In genomic region chr10:119218274-119219080, GRCm38 (mm10) we compare ENCODE assay signal across 19 mouse cellular contexts. TPM values are rescaled to one million over a fixed set of nuclear protein-coding genes. Genes with fewer than 3 reads are reported as not detected.
DNase-seq lines count a peak whose midpoint lies in the region; ATAC-seq and TF ChIP-seq lines count a peak whose summit lies in the region.
"Had no signal": no experiment of that assay in that cellular context is flagged by ENCODE, and none has a peak within 500 bp of the region (broad histone marks: within the 10 kb centered on the region; RNA-seq: fewer than 3 reads in every experiment).

No protein-coding gene starts in this region.

- no peak for ATAC-seq in midbrain, postnatal 0 days (ENCODE audit: low FRiP score)
- ATAC-seq in midbrain, embryonic 15.5 days (replicated peaks), result no peak
- ATAC-seq: midbrain, embryonic 13.5 days had no signal

- H3K9ac ChIP-seq in midbrain, postnatal 0 days (replicated peaks; ENCODE audit: low read length, poor library complexity, severe bottlenecking), result no peak overlapping the region
- H3K9ac ChIP-seq in midbrain, embryonic 15.5 days, result no peak overlapping the region
- H3K9ac ChIP-seq: hindbrain, embryonic 15.5 days; midbrain, embryonic 13.5 days had no signal

- intact Hi-C loops in gastrocnemius, adult 2 months (cut with DNase I), result no loop called here

- H3K9me3 ChIP-seq in midbrain, postnatal 0 days (ENCODE audit: low read length), result no peaks in the 10 kb centered on the region
- no peaks in the 10 kb centered on the region for H3K9me3 ChIP-seq in midbrain, embryonic 15.5 days
- H3K9me3 ChIP-seq: embryonic facial prominence, embryonic 10.5 days; hindbrain, embryonic 15.5 days; midbrain, embryonic 13.5 days had no signal

- no peak for TF ChIP-seq CTCF in gastrocnemius, adult 2 months (IDR thresholded peaks at IDR 0.05)
- no peak for TF ChIP-seq CTCF in midbrain, postnatal 0 days (IDR thresholded peaks at IDR 0.05)

- peak overlapping the region; percentile 87 for H3K27ac ChIP-seq in gastrocnemius, adult 2 months
- no peak overlapping the region for H3K27ac ChIP-seq in midbrain, postnatal 0 days (ENCODE audit: low read depth, low read length)
- H3K27ac ChIP-seq in midbrain, embryonic 15.5 days, result no peak overlapping the region
- H3K27ac ChIP-seq: embryonic facial prominence, embryonic 10.5 days; hindbrain, embryonic 15.5 days; midbrain, embryonic 13.5 days had no signal

- H3K4me1 ChIP-seq in midbrain, postnatal 0 days (ENCODE audit: insufficient read depth, low read length), result 0 out of 2 replicates have a peak, but pooled peaks cover 7% of the 10 kb centered on the region
- H3K4me1 ChIP-seq in midbrain, embryonic 15.5 days, result peaks cover 11% of the 10 kb centered on the region

- H3K4me2 ChIP-seq in midbrain, postnatal 0 days (ENCODE audit: low read depth, low read length, poor library complexity, severe bottlenecking), result no peak overlapping the region
- H3K4me2 ChIP-seq in midbrain, embryonic 15.5 days, result no peak overlapping the region
- H3K4me2 ChIP-seq: heart, embryonic 11.5 days; hindbrain, embryonic 15.5 days; liver, embryonic 11.5 days; midbrain, embryonic 13.5 days had no signal

- H3K4me3 ChIP-seq in gastrocnemius, adult 2 months, result no peak overlapping the region
- H3K4me3 ChIP-seq in midbrain, postnatal 0 days (ENCODE audit: low read depth, low read length), result no peak overlapping the region
- H3K4me3 ChIP-seq in midbrain, embryonic 15.5 days, result no peak overlapping the region
- H3K4me3 ChIP-seq: embryonic facial prominence, embryonic 10.5 days; hindbrain, embryonic 15.5 days; midbrain, embryonic 13.5 days had no signal

- no peaks in the 10 kb centered on the region for H3K27me3 ChIP-seq in midbrain, postnatal 0 days (ENCODE audit: insufficient read depth, low read length)
- H3K27me3 ChIP-seq in midbrain, embryonic 15.5 days (replicated peaks), result no peaks in the 10 kb centered on the region
- H3K27me3 ChIP-seq: hindbrain, embryonic 15.5 days; midbrain, embryonic 13.5 days had no signal

- peaks cover 13% of the 10 kb centered on the region for H3K36me3 ChIP-seq in midbrain, postnatal 0 days (ENCODE audit: insufficient read depth, low read length)
- peaks cover 7% of the 10 kb centered on the region; the same call in 1 of the 2 replicates for H3K36me3 ChIP-seq in midbrain, embryonic 15.5 days (replicated peaks)

- DNase-seq in gastrocnemius, adult 2 months, result no peak
- no peak for DNase-seq in gastrocnemius, adult 18-20 months (ENCODE audit: low spot score)
- DNase-seq in midbrain, postnatal 0 days (ENCODE audit: low spot score), result peak; percentile 37
- peak; percentile 38 for DNase-seq in T-cell, adult 2 months (ENCODE audit: low spot score)
- DNase-seq in thymus, postnatal 14 days, result peak; percentile 23
- DNase-seq in adrenal gland, adult (ENCODE audit: inconsistent age in 2 of 2, low spot score in 1 of 2), result no peak
- no peak for DNase-seq in right cerebral cortex, postnatal 10 days (ENCODE audit: low spot score in 2 of 2)
- DNase-seq: adrenal gland, postnatal 25 days; cerebellum, adult 18-20 months; heart, postnatal 14 days; kidney, adult 2 months; lung, postnatal 14 days; retina, postnatal 1 day had no signal

- 85% methylated on average over 15 of the region's 15 CpGs for WGBS in midbrain, postnatal 0 days
- WGBS in midbrain, embryonic 15.5 days, result 93% methylated on average over 15 of the region's 15 CpGs

RNA-seq across cellular contexts. Expression of gene Cand1, which starts 21.4 kb away (rescaled TPM):
- 10 to 100 TPM; 11.2 to 17.5 TPM for total RNA-seq in gastrocnemius, adult 2 months (2021)
- 10 to 100 TPM; 13.0 to 20.7 TPM for total RNA-seq in gastrocnemius, adult 18-20 months (2021)
- total RNA-seq in midbrain, postnatal 0 days (2014; rRNA removed), result 84.9 and 116 TPM in 2 replicates
- 28.2 and 30.7 TPM in 2 replicates for polyA plus RNA-seq in midbrain, postnatal 0 days (2015; fragmentation: Nextera tagmentation; extraction: Ambion mirVana)
- 44.0 and 47.2 TPM in 2 replicates for polyA plus RNA-seq in midbrain, embryonic 15.5 days (2015; fragmentation: Nextera tagmentation; extraction: Ambion mirVana)

Comparison
In these comparisons a context has a peak if more than half of its experiments do, and no peak if none do; other contexts are left out.
1. DNase-seq: peak in midbrain, postnatal 0 days (single experiment), T-cell, adult 2 months (single experiment) and thymus, postnatal 14 days (single experiment); none in gastrocnemius, adult 2 months (single experiment), gastrocnemius, adult 18-20 months (single experiment), adrenal gland, adult (0 of 2) and right cerebral cortex, postnatal 10 days (0 of 2).